Mouse (Mus musculus) neutrophil, adult 5-6 weeks (primary cell): Measurements from ENCODE around the gene Trio. TPM values are rescaled to one million over a fixed set of nuclear protein-coding genes. Genes with fewer than 3 reads are reported as not detected.
A peak's percentile ranks its signal among the peaks of the same experiment; 100 is the strongest.

Experiments
- ATAC-seq: fragments of 151-379, 151-347 bp; 2 replicates; pipeline ENCODE4 v1.8.0; 2017; ENCODE audit warnings: mild to moderate bottlenecking, moderate TSS enrichment; ENCODE audit not compliant: insufficient number of reproducible peaks, poor library complexity, low FRiP score, severe bottlenecking; ENCODE audit errors: extremely low read depth
- total RNA-seq: library from RNA; stranded (forward); fragments of 200-1000 nt; gene quantifications from 2 replicates; pipeline ENCODE4 v1.2.3, GENCODE M21; 2017

Trio gene
- 28.9 and 31.3 TPM in 2 replicates for total RNA-seq

GRCm38 (mm10) chr15:28025447-28026166, at the start of gene Trio:
Gene Trio (minus strand): TSS chr15:28025848.
- ATAC-seq = peak; percentile 56

DNA sequence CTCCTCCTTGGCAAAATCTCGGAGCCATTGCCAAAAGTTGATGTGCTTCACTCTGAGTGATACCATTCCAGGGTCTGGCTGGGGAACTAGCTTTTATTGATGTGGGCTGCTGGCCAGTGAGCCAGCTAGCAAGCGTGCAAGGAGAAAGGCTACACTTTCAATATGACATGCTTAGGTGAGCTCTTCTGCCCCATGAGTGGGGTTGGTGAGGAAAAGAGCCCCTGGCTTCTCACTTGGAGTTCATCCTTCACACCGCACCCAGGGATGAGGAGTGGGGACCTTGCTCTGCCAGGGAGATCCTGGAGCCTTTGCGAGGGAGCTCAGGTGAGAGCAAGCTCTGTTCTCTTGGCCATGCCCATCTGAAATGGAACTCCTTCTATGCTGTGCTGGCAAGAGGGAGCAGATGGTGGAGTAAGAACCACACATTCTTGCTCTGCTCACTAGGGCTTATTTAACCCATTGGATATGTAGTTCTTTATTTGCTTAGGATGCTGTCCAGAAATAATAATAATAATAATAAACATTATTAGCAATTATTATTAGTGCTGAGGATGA, 48.8 kb upstream of the Trio start:
- ATAC-seq = no peak

GRCm38 (mm10) chr15:28071601-28072000, 46.0 kb upstream of the Trio start:
- ATAC-seq = no peak

DNA sequence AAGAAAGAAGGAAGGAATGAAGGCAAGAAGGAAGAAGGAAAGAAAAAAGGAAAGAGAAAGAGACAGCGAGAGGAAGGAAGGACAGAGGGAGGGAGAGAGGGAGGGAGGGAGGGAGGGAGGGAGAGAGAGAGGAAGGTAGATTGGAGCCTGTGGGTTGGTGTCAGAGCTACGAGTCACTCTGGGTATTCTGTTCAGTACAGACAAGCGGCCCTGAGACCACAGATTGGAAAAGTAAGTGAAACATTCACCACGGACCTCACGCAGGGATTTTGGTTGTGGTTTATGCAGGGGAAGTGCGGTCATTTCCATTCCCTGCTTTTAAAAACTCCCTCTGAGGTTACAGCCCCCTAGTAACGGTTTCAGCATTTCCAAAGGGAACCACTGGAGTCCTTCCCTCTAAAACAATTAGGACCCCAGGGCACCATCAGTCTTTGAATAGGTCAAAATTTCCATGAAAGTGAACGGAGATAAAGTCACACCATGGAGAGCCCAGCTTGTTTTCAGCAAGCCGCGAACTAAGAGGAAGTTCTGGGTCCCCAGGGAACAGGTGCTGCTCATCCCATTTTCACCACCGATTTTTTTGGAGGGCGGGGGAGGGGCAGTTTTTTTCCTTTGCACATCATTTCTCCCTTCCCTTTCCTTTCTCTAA, 45.2 kb upstream of the Trio start:
- ATAC-seq = no peak

- no peak for ATAC-seq
Measured at GRCm38 (mm10) chr15:28070221-28070620, 44.6 kb upstream of the Trio start.

DNA sequence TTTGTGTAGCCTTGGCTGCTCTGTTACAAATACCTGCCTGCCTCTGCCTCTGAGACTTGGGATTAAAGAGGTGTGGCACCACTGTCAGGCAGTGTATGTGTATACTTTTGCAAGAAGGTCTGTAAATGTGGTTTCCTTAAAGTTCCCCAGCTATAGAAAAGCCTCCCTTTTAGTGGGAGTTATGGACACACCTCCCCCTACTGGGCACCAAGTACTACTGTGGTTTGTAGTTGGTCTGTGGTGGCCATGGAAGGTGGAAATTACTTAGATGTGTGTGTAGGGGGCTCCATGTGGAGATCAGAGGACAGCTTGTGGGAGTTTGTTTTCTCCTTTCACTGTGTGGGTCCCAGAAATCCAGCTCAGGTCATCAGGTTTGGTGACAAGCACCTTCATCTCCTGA, 41.7 kb upstream of the Trio start:
- no peak for ATAC-seq

DNA sequence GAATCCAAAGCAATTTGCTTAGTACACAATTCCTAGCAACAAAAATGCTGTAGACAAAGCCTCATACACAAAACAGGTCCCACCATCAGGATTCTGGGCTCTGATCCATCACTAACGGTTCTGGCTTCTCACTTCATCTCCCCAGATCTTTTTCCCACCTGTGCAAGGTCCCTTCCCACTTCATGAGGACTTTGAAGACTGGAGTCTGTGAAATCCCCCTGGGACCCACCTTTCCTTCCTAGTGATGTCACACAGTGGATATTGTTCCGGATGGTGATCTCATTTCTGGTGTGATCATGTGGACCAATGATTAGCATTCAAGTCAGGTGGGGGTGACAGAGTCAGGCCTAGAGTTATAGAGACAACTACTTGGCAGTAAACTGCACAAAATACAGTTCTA, 40.8 kb upstream of the Trio start:
- ATAC-seq = no peak

GRCm38 (mm10) chr15:28065572-28065971, 39.9 kb upstream of the Trio start:
- no peak for ATAC-seq

GRCm38 (mm10) chr15:28064733-28065088, 39.1 kb upstream of the Trio start:
- ATAC-seq = no peak

GRCm38 (mm10) chr15:28064081-28064732, 38.6 kb upstream of the Trio start:
- ATAC-seq = no peak

DNA sequence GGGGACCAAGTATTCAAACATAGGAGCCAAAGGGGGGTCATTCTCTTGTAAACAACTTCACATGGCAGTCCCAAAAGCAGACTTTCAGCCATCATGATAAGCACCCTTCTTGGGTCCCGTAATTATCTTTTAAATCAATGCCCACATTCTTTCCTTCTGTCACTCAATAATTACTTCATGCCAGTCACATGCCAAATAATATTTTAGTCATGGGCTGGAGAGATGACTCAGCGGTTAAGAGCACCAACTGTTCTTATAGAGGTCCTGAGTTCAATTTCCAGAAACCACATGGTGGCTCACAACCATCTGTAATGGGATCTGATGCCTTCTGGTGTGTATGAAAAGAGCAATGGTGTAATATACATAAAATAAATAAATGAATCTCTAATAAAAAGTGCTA, 37.8 kb upstream of the Trio start:
- ATAC-seq = no peak

- no peak for ATAC-seq
Measured at GRCm38 (mm10) chr15:28062016-28062415, 36.4 kb upstream of the Trio start.

- no peak for ATAC-seq
Measured at GRCm38 (mm10) chr15:28060977-28061376, 35.3 kb upstream of the Trio start.

GRCm38 (mm10) chr15:28060423-28060822, 34.8 kb upstream of the Trio start:
- ATAC-seq = no peak

- ATAC-seq = no peak
Measured at GRCm38 (mm10) chr15:28057545-28057944, 31.9 kb upstream of the Trio start.

GRCm38 (mm10) chr15:28054731-28055130, 29.1 kb upstream of the Trio start:
- no peak for ATAC-seq

DNA sequence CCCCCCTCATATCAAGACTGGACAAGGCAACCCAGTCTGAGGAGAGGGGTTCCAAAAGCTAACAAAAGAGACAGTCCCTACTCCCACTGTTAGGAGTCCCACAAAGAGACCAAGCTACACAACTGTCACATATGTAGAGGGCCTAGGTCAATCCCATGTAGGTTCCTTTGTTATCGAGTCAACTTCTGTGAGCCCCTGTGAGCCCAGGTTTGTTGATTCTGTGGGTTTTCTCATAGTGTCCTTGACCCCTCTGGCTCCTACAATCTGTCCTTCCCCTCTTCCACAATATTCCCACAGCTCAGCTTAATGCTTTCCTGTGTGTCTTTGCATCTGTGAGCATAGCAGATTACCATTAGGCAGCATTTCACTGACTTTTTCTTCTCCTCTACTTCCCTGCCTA, 28.5 kb upstream of the Trio start:
- no peak for ATAC-seq

DNA sequence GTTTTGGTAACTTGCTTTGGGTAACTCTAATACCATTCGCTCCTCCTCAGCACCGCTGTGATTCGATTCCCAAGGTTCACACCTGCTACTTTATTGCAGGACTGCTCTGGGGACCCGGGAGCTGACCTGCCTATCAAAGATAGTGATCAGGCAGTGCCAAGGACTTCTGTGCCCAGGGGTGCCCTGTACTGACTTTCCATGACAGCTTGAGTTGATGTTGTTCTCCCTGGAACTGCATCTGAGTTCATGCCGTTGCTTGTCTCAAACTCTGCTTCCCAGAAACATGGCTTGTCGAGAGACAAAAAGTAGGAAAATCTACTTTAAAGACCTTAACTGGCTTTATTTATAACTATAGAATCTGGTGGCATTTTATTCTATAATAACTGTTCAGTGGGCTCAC, 27.6 kb upstream of the Trio start:
- ATAC-seq = no peak

GRCm38 (mm10) chr15:28051811-28052210, 26.2 kb upstream of the Trio start:
- no peak for ATAC-seq

- ATAC-seq = no peak
Measured at GRCm38 (mm10) chr15:28051104-28051625, 25.5 kb upstream of the Trio start.
